Mouse (Mus musculus) CH12.LX (cell line): ENCODE data around the gene Sirt4. TPM values are rescaled to one million over a fixed set of nuclear protein-coding genes. Genes with fewer than 3 reads are reported as not detected.

Experiments
- DNase-seq: peaks from one replicate; pipeline ENCODE4 v3.0.0-alpha.2; 2013; ENCODE audit errors: extremely low read depth
- H3K27ac ChIP-seq: 2 replicates; pipeline ENCODE4 v1.5.1; 2012; ENCODE audit warnings: low read depth, mild to moderate bottlenecking, control low read depth, moderate library complexity; ENCODE audit not compliant: insufficient read depth
- H3K27me3 ChIP-seq: replicated peaks from 2 replicates; pipeline ENCODE3; 2012; ENCODE audit warnings: inconsistent platforms
- H3K36me3 ChIP-seq, 2 experiments: replicated peaks in 1 of 2; 2 replicates each; pipeline versions ENCODE3 to v1.6.1; 2012; ENCODE audit warnings: inconsistent platforms in 1 of 2, low read length in 1 of 2, mild to moderate bottlenecking in 1 of 2, mixed read lengths in 1 of 2, moderate library complexity in 1 of 2; ENCODE audit not compliant: control insufficient read depth in 1 of 2, insufficient read depth in 1 of 2
- H3K4me1 ChIP-seq, 2 experiments: 2 replicates each; pipeline ENCODE4 v1.6.1; 2012; ENCODE audit warnings: inconsistent platforms in 1 of 2, moderate library complexity in 1 of 2; ENCODE audit not compliant: insufficient read depth in 2 of 2, control insufficient read depth in 1 of 2
- H3K4me2 ChIP-seq: 2 replicates; pipeline ENCODE4 v1.6.1; 2012; ENCODE audit warnings: low read depth, mild to moderate bottlenecking, control low read depth; ENCODE audit not compliant: poor library complexity, insufficient read depth, severe bottlenecking
- H3K4me3 ChIP-seq, 3 experiments: fragments of 150-350 bp in 1 of 3; sonication (generic) in 1 of 3; replicated peaks in 1 of 3; 2 replicates each; pipeline versions ENCODE3 to v1.5.1; 2011 to 2012; ENCODE audit warnings: low read depth in 2 of 3, low read length in 2 of 3, mild to moderate bottlenecking in 2 of 3, moderate library complexity in 2 of 3, control low read depth in 1 of 3, improper control_type of control experiment in 1 of 3, inconsistent platforms in 1 of 3, mixed read lengths in 1 of 3; ENCODE audit not compliant: poor library complexity in 1 of 3
- H3K79me2 ChIP-seq: replicated peaks from 2 replicates; pipeline ENCODE4 v1.6.1; 2012; ENCODE audit warnings: mild to moderate bottlenecking, moderate library complexity; ENCODE audit not compliant: control insufficient read depth, poor library complexity, insufficient read depth, severe bottlenecking; ENCODE audit errors: extremely low read depth
- H3K9ac ChIP-seq: 2 replicates; pipeline ENCODE4 v1.6.1; 2012; ENCODE audit warnings: low read depth, mild to moderate bottlenecking, control low read depth, moderate library complexity; ENCODE audit not compliant: insufficient read depth
- H3K9me3 ChIP-seq: replicated peaks from 2 replicates; pipeline ENCODE3; 2012; ENCODE audit warnings: low read length, inconsistent platforms, mixed read lengths
- BHLHE40 ChIP-seq: IDR thresholded peaks from 2 replicates; pipeline ENCODE4 v1.6.1; 2011; ENCODE audit warnings: mild to moderate bottlenecking, low read depth, low read length, improper control_type of control experiment
- CTCF ChIP-seq, 2 experiments: IDR thresholded peaks in 1 of 2; conservative IDR thresholded peaks in 1 of 2; 2 replicates each; pipeline ENCODE4 v1.5.1; 2011 to 2012; ENCODE audit warnings: low read depth in 2 of 2, low read length in 2 of 2, improper control_type of control experiment in 1 of 2, inconsistent platforms in 1 of 2, mild to moderate bottlenecking in 1 of 2, moderate library complexity in 1 of 2
- E2F4 ChIP-seq: IDR thresholded peaks from 2 replicates; pipeline ENCODE4 v1.6.1; 2011; ENCODE audit warnings: low read depth, low read length, improper control_type of control experiment; ENCODE audit not compliant: insufficient replicate concordance
- ELF1 ChIP-seq: IDR thresholded peaks from 2 replicates; pipeline ENCODE4 v1.6.1; 2014; ENCODE audit warnings: low read depth, mild to moderate bottlenecking, inconsistent platforms, low read length, improper control_type of control experiment
- EP300 ChIP-seq: IDR thresholded peaks from 2 replicates; pipeline ENCODE4 v1.6.1; 2011; ENCODE audit warnings: low read length, improper control_type of control experiment
- ETS1 ChIP-seq: conservative IDR thresholded peaks from 2 replicates; pipeline ENCODE4 v1.6.1; 2012; ENCODE audit warnings: low read depth, mild to moderate bottlenecking, inconsistent platforms, low read length, improper control_type of control experiment, moderate library complexity
- GABPA ChIP-seq: IDR thresholded peaks from 2 replicates; pipeline ENCODE4 v1.6.1; 2012; ENCODE audit warnings: low read depth, low read length, improper control_type of control experiment, inconsistent platforms; ENCODE audit not compliant: insufficient replicate concordance
- HCFC1 ChIP-seq: IDR thresholded peaks from 2 replicates; pipeline ENCODE4 v1.6.1; 2012; ENCODE audit warnings: low read depth, mild to moderate bottlenecking, inconsistent platforms, low read length, improper control_type of control experiment
- JUND ChIP-seq: conservative IDR thresholded peaks from 2 replicates; pipeline ENCODE4 v1.6.1; 2011; ENCODE audit warnings: low read depth, low read length, improper control_type of control experiment
- MAX ChIP-seq: IDR thresholded peaks from 2 replicates; pipeline ENCODE4 v1.6.1; 2011; ENCODE audit warnings: low read length, improper control_type of control experiment
- MEF2A ChIP-seq: IDR thresholded peaks from 2 replicates; pipeline ENCODE4 v1.6.1; 2014; ENCODE audit warnings: low read depth, mild to moderate bottlenecking, inconsistent platforms, low read length, improper control_type of control experiment, borderline replicate concordance
- MXI1 ChIP-seq: IDR thresholded peaks from 2 replicates; pipeline ENCODE4 v1.6.1; 2011; ENCODE audit warnings: mild to moderate bottlenecking, low read depth, low read length, improper control_type of control experiment
- NELFE ChIP-seq: IDR thresholded peaks from 2 replicates; pipeline ENCODE4 v1.6.1; 2011; ENCODE audit warnings: low read depth, low read length, improper control_type of control experiment
- POLR2A ChIP-seq: IDR thresholded peaks from 2 replicates; pipeline ENCODE4 v1.6.1; 2011; ENCODE audit warnings: low read depth, mild to moderate bottlenecking, improper control_type of control experiment, low read length
- SMC3 ChIP-seq: IDR thresholded peaks from 2 replicates; pipeline ENCODE4 v1.6.1; 2011; ENCODE audit warnings: low read depth, low read length, improper control_type of control experiment
- TBP ChIP-seq: conservative IDR thresholded peaks from 2 replicates; pipeline ENCODE4 v1.6.1; 2011; ENCODE audit warnings: low read depth, low read length, improper control_type of control experiment
- TCF12 ChIP-seq: IDR thresholded peaks from 2 replicates; pipeline ENCODE4 v1.6.1; 2014; ENCODE audit warnings: low read depth, mild to moderate bottlenecking, inconsistent platforms, low read length, improper control_type of control experiment
- USF2 ChIP-seq: conservative IDR thresholded peaks from 2 replicates; pipeline ENCODE4 v1.6.1; 2011; ENCODE audit warnings: low read depth, low read length, improper control_type of control experiment
- ZC3H11A ChIP-seq: IDR thresholded peaks from 2 replicates; pipeline ENCODE4 v1.6.1; 2012; ENCODE audit warnings: low read depth, mild to moderate bottlenecking, inconsistent platforms, low read length, improper control_type of control experiment
- ZMIZ1 ChIP-seq: IDR thresholded peaks from 2 replicates; pipeline ENCODE4 v1.6.1; 2012; ENCODE audit warnings: low read depth, mild to moderate bottlenecking, inconsistent platforms, low read length, improper control_type of control experiment
- dilution Hi-C: fragments of 300-500 bp; cut with MboI; formaldehyde crosslinking; loops from 2 replicates; pipeline ENCODE4 v1.14.3; 2020; ENCODE audit warnings: low sequenced_read_pairs; ENCODE audit not compliant: extremely low pct_unique_long_range_greater_than_20kb, extremely low pct_ligation_motif_present
- in situ Hi-C: fragments of 300-500 bp; cut with MboI; formaldehyde crosslinking; loops from 3 replicates; pipeline ENCODE4 v1.14.3; 2019; ENCODE audit warnings: low sequenced_read_pairs, low pct_ligation_motif_present, low pct_unique_long_range_greater_than_20kb, mixed read lengths
- polyA plus RNA-seq: library from polyadenylated mRNA; unstranded; fragments of >175 nt; gene quantifications from 2 replicates; pipeline ENCODE4 v1.2.1, GENCODE M21; 2012; ENCODE audit warnings: low read depth; ENCODE audit not compliant: insufficient read length
- total RNA-seq, 2 experiments: library from RNA; depleted of rRNA; stranded (reverse); fragments of 300-350 nt in 1 of 2; fragments of >200 nt in 1 of 2; gene quantifications; 2 replicates each; pipeline ENCODE4 v1.2.3; 2012 to 2014

Sirt4 gene
- total and polyA plus RNA-seq, 3 experiments = 10.0 to 18.0 (median 13.3) TPM

DNA sequence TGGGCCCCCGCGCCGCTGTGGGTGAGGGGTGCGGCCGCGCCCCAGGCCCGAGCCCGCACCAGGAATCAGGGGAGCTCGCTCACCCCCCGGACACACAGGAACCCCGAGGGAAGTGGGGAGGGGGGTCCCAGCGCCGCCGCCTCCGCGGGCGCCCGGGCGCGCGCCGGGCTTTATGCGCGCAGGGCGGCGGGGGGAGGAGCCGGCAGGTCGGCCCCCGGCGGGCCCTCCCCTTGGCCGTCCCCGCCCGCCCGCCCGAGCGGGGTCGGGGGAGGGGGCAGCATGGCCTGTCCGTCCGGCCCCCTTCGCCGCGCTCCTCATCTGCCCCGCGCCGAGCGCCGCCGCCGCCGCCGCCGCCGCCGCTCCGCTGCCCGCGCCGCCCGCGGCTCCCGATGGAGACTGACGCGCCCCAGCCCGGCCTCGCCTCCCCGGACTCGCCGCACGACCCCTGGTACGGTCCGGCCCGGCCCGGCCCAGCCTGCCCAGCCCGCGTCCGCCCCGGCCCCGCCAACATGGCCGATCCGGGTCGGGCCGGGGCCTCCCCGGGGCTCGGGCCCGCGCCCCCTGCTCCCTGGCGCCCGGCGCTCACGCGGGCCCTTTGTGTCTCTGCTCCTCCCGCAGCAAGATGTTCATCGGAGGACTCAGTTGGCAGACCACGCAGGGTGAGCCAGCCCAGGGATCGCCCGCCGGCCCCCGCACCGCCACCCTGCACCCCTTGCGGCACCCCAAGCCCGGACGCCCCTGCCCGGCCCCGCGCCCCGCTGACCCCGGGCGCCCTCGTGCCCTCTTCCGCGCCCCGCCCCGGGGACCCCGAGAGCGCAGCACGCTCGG is 55.0 kb downstream of the Sirt4 start, which contains the start of gene Msi1:
Gene Msi1 (plus strand): TSS at position 241 of the 828 bp plus-strand sequence.
- no peak for DNase-seq
- Histone ChIP-seq H3K4me3 (peak within 1 kb of the TSS; percentile 13 to 59 (median 43)), H3K9me3 (no peaks in the 10 kb centered on the region), H3K9ac (peak within 1 kb of the TSS; percentile 31; the same call in 1 of the 2 replicates), H3K27ac (no peak within 1 kb of the TSS), H3K36me3 (peaks cover 0 to 14% of the 10 kb centered on the region in 2 experiments), H3K4me2 (peak within 1 kb of the TSS; percentile 29), H3K79me2 (no peaks in the 10 kb centered on the region), H3K27me3 (peaks cover 5% of the 10 kb centered on the region), H3K4me1 (peaks cover 0 to 18% of the 10 kb centered on the region in 2 experiments; a peak in 2 of 4 replicates)
- TF ChIP-seq POLR2A (no peak), MEF2A (no peak)
- dilution Hi-C loops (no loop called here), in situ Hi-C loops (no loop called here)

- peaks cover 0 to 11% of the 10 kb centered on the region in 2 experiments; a peak in 2 of 4 replicates for H3K4me1 ChIP-seq
- peak overlapping the region; percentile 11 to 43 (median 13) for H3K4me3 ChIP-seq
- H3K27me3 ChIP-seq = peaks cover 5% of the 10 kb centered on the region
- dilution Hi-C loops = no loop called here
- DNase-seq = no peak
- H3K9ac ChIP-seq = no peak overlapping the region; the same call in 1 of the 2 replicates
- H3K4me2 ChIP-seq = peak overlapping the region; percentile 29
- no peaks in the 10 kb centered on the region for H3K9me3 ChIP-seq
- H3K27ac ChIP-seq = no peak overlapping the region
- H3K79me2 ChIP-seq = no peaks in the 10 kb centered on the region
- TF ChIP-seq CTCF (conservative IDR thresholded peaks at IDR 0.05 in 1 of 2, IDR thresholded peaks at IDR 0.05 in 1 of 2; ENCODE audit: low read depth in 2 of 2, low read length in 2 of 2) = no peak
- no peak for TF ChIP-seq MXI1
- no peak for TF ChIP-seq MEF2A
- no peak for TF ChIP-seq MAX
- no peak for TF ChIP-seq HCFC1
- TF ChIP-seq ZC3H11A = no peak
- TF ChIP-seq ELF1 = no peak
- no peak for TF ChIP-seq EP300
- TF ChIP-seq ETS1 = no peak
- no peak for TF ChIP-seq TCF12
- TF ChIP-seq E2F4 = no peak
- TF ChIP-seq TBP = no peak
- TF ChIP-seq JUND = no peak
- no peak for TF ChIP-seq ZMIZ1
- TF ChIP-seq GABPA = no peak
- TF ChIP-seq NELFE = no peak
- TF ChIP-seq SMC3 = no peak
- TF ChIP-seq USF2 = no peak
- no peak for TF ChIP-seq BHLHE40
- H3K36me3 ChIP-seq = peaks cover 0 to 16% of the 10 kb centered on the region in 2 experiments
- in situ Hi-C loops = no loop called here
Measured at GRCm38 (mm10) chr5:115428831-115429358, 55.6 kb downstream of the Sirt4 start.

Other genes starting within 250 kb of the Sirt4 start
- 236 and 301 TPM in 2 replicates for gene Pop5, start 248.9 kb downstream of the Sirt4 start, total RNA-seq (2012; rRNA removed)
- 156 and 161 TPM in 2 replicates for gene Pop5, start 248.9 kb downstream of the Sirt4 start, total RNA-seq (2014; rRNA removed)
- gene Pop5, start 248.9 kb downstream of the Sirt4 start, polyA plus RNA-seq = 127 and 163 TPM in 2 replicates
- 63.6 and 68.5 TPM in 2 replicates for gene Rnf10, start 211.8 kb downstream of the Sirt4 start, total RNA-seq (2012; rRNA removed)
- gene Rnf10, start 211.8 kb downstream of the Sirt4 start, total RNA-seq (2014; rRNA removed) = 38.5 and 39.9 TPM in 2 replicates
- gene Rnf10, start 211.8 kb downstream of the Sirt4 start, polyA plus RNA-seq = 154 and 187 TPM in 2 replicates
- 46.7 and 46.8 TPM in 2 replicates for gene Coq5, start 205.1 kb downstream of the Sirt4 start, total RNA-seq (2012; rRNA removed)
- gene Coq5, start 205.1 kb downstream of the Sirt4 start, total RNA-seq (2014; rRNA removed) = 41.9 and 46.7 TPM in 2 replicates
- 42.3 and 43.9 TPM in 2 replicates for gene Coq5, start 205.1 kb downstream of the Sirt4 start, polyA plus RNA-seq
- 312 and 488 TPM in 2 replicates for gene Dynll1, start 183.7 kb downstream of the Sirt4 start, total RNA-seq (2012; rRNA removed)
- 456 and 502 TPM in 2 replicates for gene Dynll1, start 183.7 kb downstream of the Sirt4 start, total RNA-seq (2014; rRNA removed)
- 516 and 646 TPM in 2 replicates for gene Dynll1, start 183.7 kb downstream of the Sirt4 start, polyA plus RNA-seq
- gene Srsf9, start 157.5 kb downstream of the Sirt4 start, total RNA-seq (2012; rRNA removed) = 73.4 and 82.8 TPM in 2 replicates
- 117 and 121 TPM in 2 replicates for gene Srsf9, start 157.5 kb downstream of the Sirt4 start, total RNA-seq (2014; rRNA removed)
- gene Srsf9, start 157.5 kb downstream of the Sirt4 start, polyA plus RNA-seq = 112 and 130 TPM in 2 replicates
- 6.2 and 7.3 TPM in 2 replicates for gene Gatc, start 143.5 kb downstream of the Sirt4 start, total RNA-seq (2012; rRNA removed)
- gene Gatc, start 143.5 kb downstream of the Sirt4 start, total RNA-seq (2014; rRNA removed) = 11.7 and 14.4 TPM in 2 replicates
- gene Gatc, start 143.5 kb downstream of the Sirt4 start, polyA plus RNA-seq = 27.0 and 34.0 TPM in 2 replicates
- gene Triap1, start 143.5 kb downstream of the Sirt4 start, total RNA-seq (2012; rRNA removed) = 33.7 and 36.9 TPM in 2 replicates
- 31.4 and 31.8 TPM in 2 replicates for gene Triap1, start 143.5 kb downstream of the Sirt4 start, total RNA-seq (2014; rRNA removed)
- gene Triap1, start 143.5 kb downstream of the Sirt4 start, polyA plus RNA-seq = 36.1 and 38.2 TPM in 2 replicates
- 546 and 673 TPM in 2 replicates for gene Cox6a1, start 135.7 kb downstream of the Sirt4 start, total RNA-seq (2012; rRNA removed)
- 203 and 257 TPM in 2 replicates for gene Cox6a1, start 135.7 kb downstream of the Sirt4 start, total RNA-seq (2014; rRNA removed)
- gene Cox6a1, start 135.7 kb downstream of the Sirt4 start, polyA plus RNA-seq = 612 and 618 TPM in 2 replicates
- gene Msi1, start 55.1 kb downstream of the Sirt4 start, total RNA-seq (2012; rRNA removed) = 3.3 and 4.1 TPM in 2 replicates
- 0.66 and 0.82 TPM in 2 replicates for gene Msi1, start 55.1 kb downstream of the Sirt4 start, total RNA-seq (2014; rRNA removed)
- 4.9 and 5.3 TPM in 2 replicates for gene Msi1, start 55.1 kb downstream of the Sirt4 start, polyA plus RNA-seq
- not detected in 2 replicates for gene Pla2g1b, start 18.5 kb downstream of the Sirt4 start, total RNA-seq (2012; rRNA removed)
- gene Pla2g1b, start 18.5 kb downstream of the Sirt4 start, total RNA-seq (2014; rRNA removed) = not detected in 2 replicates
- not detected in 2 replicates for gene Pla2g1b, start 18.5 kb downstream of the Sirt4 start, polyA plus RNA-seq
- gene Pxn, start 22.0 kb upstream of the Sirt4 start, total RNA-seq (2012; rRNA removed) = 21.1 and 22.6 TPM in 2 replicates
- gene Pxn, start 22.0 kb upstream of the Sirt4 start, total RNA-seq (2014; rRNA removed) = 13.9 and 17.0 TPM in 2 replicates
- gene Pxn, start 22.0 kb upstream of the Sirt4 start, polyA plus RNA-seq = 30.0 and 43.4 TPM in 2 replicates
- gene Rplp0, start 74.7 kb upstream of the Sirt4 start, total RNA-seq (2012; rRNA removed) = 5,037 and 5,581 TPM in 2 replicates
- gene Rplp0, start 74.7 kb upstream of the Sirt4 start, total RNA-seq (2014; rRNA removed) = 5,841 and 6,606 TPM in 2 replicates
- gene Rplp0, start 74.7 kb upstream of the Sirt4 start, polyA plus RNA-seq = 4,313 and 4,800 TPM in 2 replicates
- 81.9 and 88.7 TPM in 2 replicates for gene Gcn1l1, start 80.5 kb upstream of the Sirt4 start, total RNA-seq (2012; rRNA removed)
- gene Gcn1l1, start 80.5 kb upstream of the Sirt4 start, total RNA-seq (2014; rRNA removed) = 17.7 and 18.2 TPM in 2 replicates
- 53.6 and 62.9 TPM in 2 replicates for gene Gcn1l1, start 80.5 kb upstream of the Sirt4 start, polyA plus RNA-seq
- 33.8 and 36.5 TPM in 2 replicates for gene Rab35, start 147.2 kb upstream of the Sirt4 start, total RNA-seq (2012; rRNA removed)
- 31.9 and 37.5 TPM in 2 replicates for gene Rab35, start 147.2 kb upstream of the Sirt4 start, total RNA-seq (2014; rRNA removed)
- 62.2 and 86.3 TPM in 2 replicates for gene Rab35, start 147.2 kb upstream of the Sirt4 start, polyA plus RNA-seq
- 1.7 and 1.9 TPM in 2 replicates for gene Bicdl1, start 246.9 kb upstream of the Sirt4 start, total RNA-seq (2012; rRNA removed)
- gene Bicdl1, start 246.9 kb upstream of the Sirt4 start, total RNA-seq (2014; rRNA removed) = 2.6 and 3.5 TPM in 2 replicates
- 2.3 and 5.1 TPM in 2 replicates for gene Bicdl1, start 246.9 kb upstream of the Sirt4 start, polyA plus RNA-seq